Mouse (Mus musculus): ENCODE measurements at regions not wholly inside any gene's neighbourhood (a gene's known extent, or its start where the extent isn't known, plus 50 kb on each side); places are given as distances from the start of the nearest gene placed in this dataset.

DNA sequence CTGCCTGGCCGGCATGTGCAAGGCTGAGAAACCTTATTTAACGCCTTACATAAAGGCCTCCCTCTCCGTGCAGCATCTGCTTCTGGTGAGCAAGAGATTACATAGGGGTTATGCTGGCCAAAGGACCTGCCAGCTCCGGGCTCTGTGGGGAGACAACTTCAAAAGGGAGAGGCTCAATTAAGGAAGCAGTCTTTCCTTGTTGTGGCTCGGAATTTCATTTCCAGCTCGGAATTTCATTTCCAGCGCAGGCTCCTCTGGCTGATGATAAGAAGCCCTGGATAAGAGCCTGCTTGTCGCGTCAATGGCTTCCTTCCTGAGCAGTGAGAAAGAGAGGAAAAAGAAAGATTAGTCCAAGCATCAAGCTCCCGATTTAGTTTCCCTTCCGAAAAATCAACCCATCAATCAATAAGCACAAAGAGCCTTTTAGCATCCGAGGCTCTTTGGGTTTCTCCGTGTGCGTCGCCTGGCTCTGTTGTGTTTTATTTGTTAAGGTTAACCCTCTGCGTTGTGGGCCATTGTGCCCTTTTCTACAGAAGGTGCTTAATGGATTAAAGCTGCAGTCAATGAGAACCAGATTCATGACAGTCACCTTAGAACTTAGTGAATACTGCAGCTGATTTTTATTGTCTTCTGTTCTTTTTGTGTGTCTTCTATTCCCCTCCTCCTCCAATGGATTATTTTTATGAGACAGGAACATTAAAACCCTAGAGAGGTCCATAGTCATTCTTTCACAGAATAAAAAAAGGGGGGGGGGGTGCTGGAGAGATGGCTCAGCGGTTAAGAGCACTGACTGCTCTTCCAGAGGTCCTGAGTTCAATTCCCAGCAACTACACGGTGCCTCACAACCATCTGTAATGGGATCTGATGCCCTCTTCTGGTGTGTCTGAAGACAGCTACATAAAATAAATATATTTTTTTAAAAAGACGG is 218.3 kb downstream of the Myo1b start:
- DNase-seq (ENCODE audit: low spot score) (peak; percentile 67), ATAC-seq (ENCODE audit: insufficient read depth, low FRiP score, low TSS enrichment) (peak; percentile 83)
- H3K4me1 ChIP-seq (ENCODE audit: control insufficient read depth, insufficient read depth, low read length), result 0 out of 2 replicates have a peak, but pooled peaks cover 4% of the 10 kb centered on the region
- no peaks in the 10 kb centered on the region for H3K27me3 ChIP-seq (ENCODE audit: control insufficient read depth, insufficient read depth, low read length)
- no peak overlapping the region for H3K4me3 ChIP-seq (ENCODE audit: low read depth, low read length)
- H3K9me3 ChIP-seq (ENCODE audit: control insufficient read depth, low read length), result no peaks in the 10 kb centered on the region
- peak overlapping the region; percentile 39; the same call in 1 of the 2 replicates for H3K9ac ChIP-seq (ENCODE audit: low read length)
- no peaks in the 10 kb centered on the region for H3K36me3 ChIP-seq (ENCODE audit: control insufficient read depth, insufficient read depth, low read length)
- H3K4me2 ChIP-seq (ENCODE audit: low read depth), result peak overlapping the region; percentile 21
- peak overlapping the region; percentile 58 for H3K27ac ChIP-seq (ENCODE audit: low read depth, low read length)
- 9% methylated on average over 19 of the region's 19 CpGs for WGBS

DNA sequence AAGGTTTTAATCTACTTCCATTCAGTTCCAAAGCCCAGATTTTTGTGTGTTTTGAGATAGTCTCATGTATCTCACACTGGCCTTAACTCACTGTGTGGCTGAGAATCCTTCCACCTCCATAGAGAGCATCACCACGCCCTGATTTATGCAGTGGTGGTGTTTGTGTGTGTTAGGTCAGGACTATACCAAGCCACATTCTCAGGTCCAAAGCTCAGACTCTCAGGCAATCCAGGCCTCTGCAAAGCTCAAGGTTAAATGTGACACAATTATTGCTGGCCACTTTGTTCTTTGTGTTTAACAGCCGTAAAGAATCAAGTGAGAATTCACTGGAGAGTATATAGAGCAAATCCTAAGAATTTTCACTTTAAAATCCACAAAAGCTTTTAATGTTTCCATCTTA is 218.2 kb upstream of the Nabp1 start:
- H3K4me3 ChIP-seq (ENCODE audit: low read depth, low read length), result no peak overlapping the region
- 37% methylated on average over 2 of the region's 2 CpGs for WGBS
- H3K27me3 ChIP-seq (ENCODE audit: control insufficient read depth, insufficient read depth, low read length), result no peaks in the 10 kb centered on the region
- no peak overlapping the region for H3K4me2 ChIP-seq (ENCODE audit: low read depth)
- DNase-seq (ENCODE audit: low spot score) (no peak), ATAC-seq (ENCODE audit: insufficient read depth, low FRiP score, low TSS enrichment) (0 out of 2 replicates have a peak, but pooled peaks have one; percentile 42)
- H3K4me1 ChIP-seq (ENCODE audit: control insufficient read depth, insufficient read depth, low read length), result 0 out of 2 replicates have a peak, but pooled peaks cover 4% of the 10 kb centered on the region
- H3K9me3 ChIP-seq (ENCODE audit: control insufficient read depth, low read length), result no peaks in the 10 kb centered on the region
- no peaks in the 10 kb centered on the region for H3K36me3 ChIP-seq (ENCODE audit: control insufficient read depth, insufficient read depth, low read length)
- no peak overlapping the region for H3K9ac ChIP-seq (ENCODE audit: low read length)
- no peak overlapping the region for H3K27ac ChIP-seq (ENCODE audit: low read depth, low read length)

DNA sequence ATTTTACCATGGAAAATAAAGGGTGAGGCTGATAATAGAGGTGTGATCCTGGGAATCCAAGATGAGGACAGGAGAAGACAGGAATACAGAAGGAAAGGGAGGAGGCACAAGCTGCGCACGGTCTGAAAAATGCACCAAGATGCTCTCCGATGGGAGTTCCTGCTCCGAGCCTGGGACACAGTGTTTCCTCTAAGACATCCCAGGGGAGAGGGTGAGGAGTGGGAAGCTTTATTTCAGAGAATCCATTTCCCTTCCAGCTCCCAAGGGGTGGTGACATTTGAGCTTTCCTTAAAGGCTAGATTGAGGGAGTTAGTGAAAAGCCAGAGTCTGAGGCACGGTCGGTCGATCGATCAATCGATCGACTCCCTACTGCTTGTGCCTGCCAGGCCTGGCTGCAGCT is 212.7 kb upstream of the Nabp1 start:
- H3K27me3 ChIP-seq (ENCODE audit: control insufficient read depth, insufficient read depth, low read length), result no peaks in the 10 kb centered on the region
- no peaks in the 10 kb centered on the region for H3K36me3 ChIP-seq (ENCODE audit: control insufficient read depth, insufficient read depth, low read length)
- no peak overlapping the region for H3K4me3 ChIP-seq (ENCODE audit: low read depth, low read length)
- no peak overlapping the region for H3K27ac ChIP-seq (ENCODE audit: low read depth, low read length)
- H3K9ac ChIP-seq (ENCODE audit: low read length), result no peak overlapping the region
- no peaks in the 10 kb centered on the region for H3K4me1 ChIP-seq (ENCODE audit: control insufficient read depth, insufficient read depth, low read length)
- no peaks in the 10 kb centered on the region for H3K9me3 ChIP-seq (ENCODE audit: control insufficient read depth, low read length)
- H3K4me2 ChIP-seq (ENCODE audit: low read depth), result no peak overlapping the region
- 94% methylated on average over 10 of the region's 10 CpGs for WGBS
- no peak for DNase-seq (ENCODE audit: low spot score)
- ATAC-seq (ENCODE audit: insufficient read depth, low FRiP score, low TSS enrichment), result no peak

DNA sequence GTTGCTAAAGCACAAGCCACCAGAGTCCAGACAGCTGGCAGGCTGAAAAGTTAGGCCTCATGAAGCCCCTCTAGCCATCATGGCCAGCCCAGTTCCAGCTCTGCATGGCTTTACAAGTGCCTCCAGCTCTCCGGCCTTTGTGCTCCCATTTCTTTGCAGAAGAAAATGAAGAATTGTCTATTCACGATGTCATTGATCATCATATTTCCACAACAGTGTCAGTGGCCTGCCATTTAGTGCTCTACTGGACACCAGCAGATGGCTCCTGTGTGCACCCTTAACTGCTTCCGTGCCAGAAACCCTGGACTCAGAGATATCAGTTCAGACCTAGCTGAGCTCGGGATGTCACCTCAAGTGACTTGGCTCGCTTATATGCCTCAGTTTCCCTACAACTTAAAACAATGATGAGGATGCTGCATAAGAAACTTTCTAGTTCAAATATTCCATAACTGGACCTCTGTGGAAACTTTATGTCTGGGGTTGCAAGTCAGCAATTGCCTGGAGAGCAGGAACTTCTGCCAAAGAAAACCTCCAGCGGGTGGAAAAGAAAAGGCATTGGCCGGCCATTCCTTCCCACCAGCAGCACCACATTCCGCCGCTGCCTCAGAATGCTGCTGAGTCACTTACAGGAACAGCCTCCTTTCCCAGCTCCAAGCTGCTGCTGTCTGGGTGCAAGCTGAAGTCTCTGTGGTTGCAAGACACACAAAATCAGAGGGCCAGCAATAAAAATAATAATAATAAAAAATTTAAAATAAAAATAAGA is 211.4 kb upstream of the Nabp1 start:
- 87% methylated on average over 9 of the region's 9 CpGs for WGBS
- Histone ChIP-seq H3K4me1 (ENCODE audit: control insufficient read depth, insufficient read depth, low read length) (no peaks in the 10 kb centered on the region), H3K36me3 (ENCODE audit: control insufficient read depth, insufficient read depth, low read length) (no peaks in the 10 kb centered on the region), H3K27ac (ENCODE audit: low read depth, low read length) (no peak overlapping the region), H3K4me2 (ENCODE audit: low read depth) (no peak overlapping the region), H3K9me3 (ENCODE audit: control insufficient read depth, low read length) (no peaks in the 10 kb centered on the region), H3K27me3 (ENCODE audit: control insufficient read depth, insufficient read depth, low read length) (no peaks in the 10 kb centered on the region), H3K9ac (ENCODE audit: low read length) (no peak overlapping the region), H3K4me3 (ENCODE audit: low read depth, low read length) (no peak overlapping the region)
- DNase-seq (ENCODE audit: low spot score) (no peak), ATAC-seq (ENCODE audit: insufficient read depth, low FRiP score, low TSS enrichment) (no peak)

DNA sequence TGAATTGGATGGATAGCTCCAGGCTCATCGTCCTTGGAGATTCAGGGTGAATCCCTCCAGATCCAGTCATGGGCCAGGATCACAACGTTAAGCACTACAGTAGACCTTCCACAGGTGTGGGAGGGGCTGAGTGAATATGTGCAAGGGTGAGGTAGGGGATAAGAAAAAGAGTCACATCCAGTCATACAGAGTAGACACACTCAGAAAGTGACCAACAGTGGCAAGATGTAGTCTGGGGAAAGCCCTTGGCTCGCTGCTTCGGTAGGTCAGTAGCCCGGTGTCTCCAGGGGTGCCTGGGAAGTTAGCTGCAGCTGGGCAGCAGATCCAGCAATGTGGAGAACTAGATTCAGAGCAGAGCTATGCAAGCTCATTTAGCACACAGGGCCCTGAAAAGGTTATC is 210.7 kb upstream of the Nabp1 start:
- WGBS, result 75% methylated on average over 5 of the region's 5 CpGs
- no peak overlapping the region for H3K9ac ChIP-seq (ENCODE audit: low read length)
- ATAC-seq (ENCODE audit: insufficient read depth, low FRiP score, low TSS enrichment) (no peak), DNase-seq (ENCODE audit: low spot score) (no peak)
- H3K36me3 ChIP-seq (ENCODE audit: control insufficient read depth, insufficient read depth, low read length), result no peaks in the 10 kb centered on the region
- no peak overlapping the region for H3K4me3 ChIP-seq (ENCODE audit: low read depth, low read length)
- H3K4me2 ChIP-seq (ENCODE audit: low read depth), result no peak overlapping the region
- H3K4me1 ChIP-seq (ENCODE audit: control insufficient read depth, insufficient read depth, low read length), result no peaks in the 10 kb centered on the region
- H3K27me3 ChIP-seq (ENCODE audit: control insufficient read depth, insufficient read depth, low read length), result no peaks in the 10 kb centered on the region
- H3K9me3 ChIP-seq (ENCODE audit: control insufficient read depth, low read length), result no peaks in the 10 kb centered on the region
- H3K27ac ChIP-seq (ENCODE audit: low read depth, low read length), result no peak overlapping the region

DNA sequence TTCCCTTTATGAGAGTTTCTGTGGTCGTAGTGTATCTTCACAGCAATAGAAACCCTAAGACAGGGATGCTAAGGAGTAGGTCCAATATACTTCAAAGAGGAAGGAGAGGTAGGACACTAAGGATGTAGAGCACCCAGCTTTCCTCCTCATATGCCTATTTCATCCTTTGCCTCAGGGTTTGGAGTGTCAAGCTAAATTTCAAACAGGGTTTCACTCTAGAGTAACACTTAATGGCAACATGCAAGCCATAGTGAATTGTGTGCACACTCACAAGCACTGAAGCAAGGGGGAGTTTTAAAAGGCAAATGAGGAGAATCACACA is 210.0 kb upstream of the Nabp1 start:
- DNase-seq (ENCODE audit: low spot score) (no peak), ATAC-seq (ENCODE audit: insufficient read depth, low FRiP score, low TSS enrichment) (no peak)
- H3K4me1 ChIP-seq (ENCODE audit: control insufficient read depth, insufficient read depth, low read length), result no peaks in the 10 kb centered on the region
- no peak overlapping the region for H3K9ac ChIP-seq (ENCODE audit: low read length)
- H3K9me3 ChIP-seq (ENCODE audit: control insufficient read depth, low read length), result no peaks in the 10 kb centered on the region
- WGBS, result 34% methylated on average over 1 of the region's 1 CpGs
- H3K36me3 ChIP-seq (ENCODE audit: control insufficient read depth, insufficient read depth, low read length), result no peaks in the 10 kb centered on the region
- H3K27ac ChIP-seq (ENCODE audit: low read depth, low read length), result no peak overlapping the region
- no peaks in the 10 kb centered on the region for H3K27me3 ChIP-seq (ENCODE audit: control insufficient read depth, insufficient read depth, low read length)
- no peak overlapping the region for H3K4me2 ChIP-seq (ENCODE audit: low read depth)
- H3K4me3 ChIP-seq (ENCODE audit: low read depth, low read length), result no peak overlapping the region

DNA sequence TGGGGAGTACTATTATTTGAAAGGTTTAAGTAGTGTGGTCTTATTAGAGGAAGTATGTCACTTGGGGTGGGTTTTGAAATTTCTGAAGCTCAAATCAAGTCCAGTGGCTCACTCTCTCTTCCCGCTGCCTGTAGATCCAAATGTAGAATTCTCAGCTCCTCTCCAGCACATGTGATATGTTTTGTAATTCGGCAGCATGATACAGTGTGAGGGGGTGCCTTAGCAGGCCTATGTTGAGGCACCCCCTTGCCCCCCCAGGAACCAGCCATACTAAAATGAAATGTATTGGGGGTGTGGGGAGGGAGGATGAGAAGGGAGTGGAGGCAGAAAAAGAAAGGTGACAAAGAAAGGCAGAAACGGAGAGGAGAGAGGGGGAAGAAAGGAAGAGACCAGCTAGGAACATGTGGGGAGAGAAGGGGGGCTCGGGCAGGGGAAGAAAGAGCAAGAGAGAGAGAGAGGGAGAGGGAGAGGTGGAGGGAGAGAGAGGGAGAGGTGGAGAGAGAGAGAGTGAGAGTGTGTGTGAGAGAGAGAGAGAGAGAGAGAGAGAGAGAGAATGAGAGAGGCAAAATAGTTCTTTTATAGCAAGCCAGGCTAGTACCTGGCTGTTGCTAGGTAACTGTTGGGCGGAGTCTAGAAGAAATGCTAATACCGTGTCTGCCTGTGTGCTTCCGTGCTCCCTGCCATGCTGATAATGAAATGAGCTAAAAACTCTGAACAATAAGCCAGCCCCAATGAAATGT is 209.4 kb upstream of the Nabp1 start:
- H3K27me3 ChIP-seq (ENCODE audit: control insufficient read depth, insufficient read depth, low read length), result no peaks in the 10 kb centered on the region
- no peak for DNase-seq (ENCODE audit: low spot score)
- H3K4me2 ChIP-seq (ENCODE audit: low read depth), result no peak overlapping the region
- no peak overlapping the region for H3K9ac ChIP-seq (ENCODE audit: low read length)
- no peaks in the 10 kb centered on the region for H3K4me1 ChIP-seq (ENCODE audit: control insufficient read depth, insufficient read depth, low read length)
- 40% methylated on average over 7 of the region's 7 CpGs for WGBS
- H3K9me3 ChIP-seq (ENCODE audit: control insufficient read depth, low read length), result no peaks in the 10 kb centered on the region
- ATAC-seq (ENCODE audit: insufficient read depth, low FRiP score, low TSS enrichment), result no peak
- H3K4me3 ChIP-seq (ENCODE audit: low read depth, low read length), result no peak overlapping the region
- H3K36me3 ChIP-seq (ENCODE audit: control insufficient read depth, insufficient read depth, low read length), result no peaks in the 10 kb centered on the region
- no peak overlapping the region for H3K27ac ChIP-seq (ENCODE audit: low read depth, low read length)

DNA sequence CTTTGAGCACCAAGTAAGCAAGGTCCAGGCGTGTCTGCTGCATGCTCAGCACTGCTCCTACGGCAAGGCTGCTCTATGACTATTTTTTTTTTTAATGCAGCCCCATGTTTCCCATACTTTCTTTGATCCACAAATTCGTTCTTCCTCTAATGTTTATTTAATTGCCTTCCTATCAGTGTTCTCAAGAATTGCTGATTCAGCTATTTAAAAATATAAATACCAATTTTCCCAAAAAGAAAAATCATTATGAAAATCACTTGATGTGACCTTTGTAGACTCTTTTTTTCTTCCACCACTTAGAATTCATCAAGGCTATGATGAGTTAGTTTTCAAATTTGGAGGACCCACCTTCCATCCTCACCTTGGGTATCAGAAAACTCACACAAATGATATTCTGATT is 208.5 kb upstream of the Nabp1 start:
- no peaks in the 10 kb centered on the region for H3K4me1 ChIP-seq (ENCODE audit: control insufficient read depth, insufficient read depth, low read length)
- no peak overlapping the region for H3K4me2 ChIP-seq (ENCODE audit: low read depth)
- ATAC-seq (ENCODE audit: insufficient read depth, low FRiP score, low TSS enrichment) (no peak), DNase-seq (ENCODE audit: low spot score) (no peak)
- 94% methylated on average over 3 of the region's 3 CpGs for WGBS
- no peak overlapping the region for H3K4me3 ChIP-seq (ENCODE audit: low read depth, low read length)
- no peak overlapping the region for H3K9ac ChIP-seq (ENCODE audit: low read length)
- no peak overlapping the region for H3K27ac ChIP-seq (ENCODE audit: low read depth, low read length)
- H3K9me3 ChIP-seq (ENCODE audit: control insufficient read depth, low read length), result no peaks in the 10 kb centered on the region
- no peaks in the 10 kb centered on the region for H3K27me3 ChIP-seq (ENCODE audit: control insufficient read depth, insufficient read depth, low read length)
- H3K36me3 ChIP-seq (ENCODE audit: control insufficient read depth, insufficient read depth, low read length), result no peaks in the 10 kb centered on the region
